Mouse (Mus musculus): Measurements from ENCODE around the gene Gdap1l1. TPM values are rescaled to one million over a fixed set of nuclear protein-coding genes. Genes with fewer than 3 reads are reported as not detected.

Gdap1l1 gene
- 137 and 146 TPM in 2 replicates for polyA plus RNA-seq (2012; rRNA removed)

GRCm38 (mm10) chr2:163438246-163438618 is at the start of gene Gdap1l1:
Gdap1l1 (plus strand) TSS chr2:163438476.

GRCm38 (mm10) chr2:163397905-163398304 is 40.4 kb upstream of the Gdap1l1 start, which contains the start of gene Jph2:
Jph2 (minus strand) TSS chr2:163397993.

GRCm38 (mm10) chr2:163424597-163424996 is 13.7 kb upstream of the Gdap1l1 start, which contains the start of gene Oser1:
Oser1 (minus strand) TSS chr2:163424697.

GRCm38 (mm10) chr2:163472466-163472851 is 34.2 kb downstream of the Gdap1l1 start, which contains the start of gene Fitm2:
Fitm2 (minus strand) TSS chr2:163472629.

GRCm38 (mm10) chr2:163492018-163492417 is 53.7 kb downstream of the Gdap1l1 start, which contains the start of gene R3hdml:
R3hdml (plus strand) TSS chr2:163492318.

Other genes with a start within 250 kb of the Gdap1l1 start
- 33.3 and 47.2 TPM in 2 replicates for gene Tox2, start 235.4 kb upstream of the Gdap1l1 start, polyA plus RNA-seq (2012; rRNA removed)
- 1.3 and 2.1 TPM in 2 replicates for gene Jph2, start 40.5 kb upstream of the Gdap1l1 start, polyA plus RNA-seq (2012; rRNA removed)
- gene Oser1, start 13.8 kb upstream of the Gdap1l1 start, polyA plus RNA-seq (2012; rRNA removed): 27.2 and 27.8 TPM in 2 replicates
- gene Fitm2, start 34.2 kb downstream of the Gdap1l1 start, polyA plus RNA-seq (2012; rRNA removed): 7.1 and 7.4 TPM in 2 replicates
- gene R3hdml, start 53.8 kb downstream of the Gdap1l1 start, polyA plus RNA-seq (2012; rRNA removed): 0.14 and 0.27 TPM in 2 replicates
- gene Hnf4a, start 68.3 kb downstream of the Gdap1l1 start, polyA plus RNA-seq (2012; rRNA removed): 0.03 TPM in 2 replicates
- gene Ttpal, start 163.8 kb downstream of the Gdap1l1 start, polyA plus RNA-seq (2012; rRNA removed): 28.1 and 28.4 TPM in 2 replicates
- gene Serinc3, start 206.7 kb downstream of the Gdap1l1 start, polyA plus RNA-seq (2012; rRNA removed): 101 and 104 TPM in 2 replicates
- gene Pkig, start 219.9 kb downstream of the Gdap1l1 start, polyA plus RNA-seq (2012; rRNA removed): 72.6 and 78.2 TPM in 2 replicates

Measured in central nervous system, embryonic 18 days (tissue).